Mouse (Mus musculus) embryonic facial prominence, embryonic 12.5 days (tissue): ENCODE measurements around the gene Tgm7. TPM values are rescaled to one million over a fixed set of nuclear protein-coding genes. Genes with fewer than 3 reads are reported as not detected.
"Not testable (repeated sequence)": the region's sequence is repeated elsewhere in the genome, so short reads cannot be mapped to it uniquely, and the experiment has no call there.

Experiments
- ATAC-seq: fragments of 200-750 bp; cut with Nextera tagmentation; 2 replicates; pipeline ENCODE4 v1.8.0; 2017; ENCODE audit not compliant: insufficient number of reproducible peaks, insufficient read depth, low FRiP score, low TSS enrichment
- H3K27ac ChIP-seq: fragments of 300-500 bp; sonication (generic); 2 replicates; pipeline ENCODE4 v1.5.1; 2016; ENCODE audit warnings: mild to moderate bottlenecking
- H3K27me3 ChIP-seq: fragments of 300-500 bp; sonication (generic); 2 replicates; pipeline ENCODE4 v1.6.1; 2016; ENCODE audit warnings: mild to moderate bottlenecking, moderate library complexity
- H3K36me3 ChIP-seq: fragments of 300-500 bp; sonication (generic); 2 replicates; pipeline ENCODE4 v1.6.1; 2016; ENCODE audit warnings: mild to moderate bottlenecking
- H3K4me1 ChIP-seq: fragments of 300-500 bp; sonication (generic); 2 replicates; pipeline ENCODE4 v1.6.1; 2016
- H3K4me2 ChIP-seq: fragments of 300-500 bp; sonication (generic); replicated peaks from 2 replicates; pipeline ENCODE4 v1.6.1; 2016; ENCODE audit warnings: mild to moderate bottlenecking, moderate library complexity
- H3K4me3 ChIP-seq: fragments of 300-500 bp; sonication (generic); 2 replicates; pipeline ENCODE4 v1.5.1; 2016; ENCODE audit warnings: mild to moderate bottlenecking
- H3K9ac ChIP-seq: fragments of 300-500 bp; sonication (generic); 2 replicates; pipeline ENCODE4 v1.6.1; 2016; ENCODE audit warnings: mild to moderate bottlenecking, moderate library complexity
- H3K9me3 ChIP-seq: fragments of 300-500 bp; sonication (generic); 2 replicates; pipeline ENCODE4 v1.6.1; 2016; ENCODE audit warnings: mild to moderate bottlenecking, moderate library complexity
- WGBS: fragments of 180-500 bp; shearing (Covaris S2); methylation state at CpG from one replicate; pipeline ENCODE4 v1.1.7; 2016; 5-methylcytosine and 5-hydroxymethylcytosine counted together
- polyA plus RNA-seq: library from polyadenylated mRNA; unstranded; fragments of >200 nt; fragmentation: Nextera tagmentation; extraction: Ambion mirVana; gene quantifications from 2 replicates; pipeline ENCODE4 v1.2.1, GENCODE M21; 2016

Tgm7 gene
- polyA plus RNA-seq, 1 experiment from 2014 or later = not detected

DNA sequence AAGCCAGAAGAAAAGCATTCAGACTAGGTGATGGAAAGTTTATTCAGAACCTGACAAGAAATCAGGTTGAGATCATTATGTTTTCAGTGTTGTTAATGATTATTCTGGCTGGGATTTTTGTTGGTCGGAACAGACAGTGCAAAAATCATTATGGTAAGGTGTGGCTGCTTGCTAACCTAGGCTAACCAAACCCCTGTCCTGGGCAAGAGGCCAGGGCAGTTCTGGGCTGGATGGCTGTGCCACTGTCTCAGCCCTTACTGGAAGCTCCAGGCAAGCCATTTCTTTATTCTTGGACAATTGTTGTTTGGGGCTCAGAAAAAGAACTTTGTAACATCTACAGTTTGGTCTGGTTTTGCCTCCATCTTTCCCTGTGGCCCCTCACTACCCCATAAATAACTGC is 17.9 kb upstream of the Tgm7 start:
- Histone ChIP-seq H3K4me2 (no peak overlapping the region), H3K9me3 (no peaks in the 10 kb centered on the region), H3K27me3 (no peaks in the 10 kb centered on the region), H3K4me3 (no peak overlapping the region), H3K9ac (no peak overlapping the region), H3K27ac (no peak overlapping the region), H3K36me3 (no peaks in the 10 kb centered on the region), H3K4me1 (no peaks in the 10 kb centered on the region)
- 81% methylated on average over 1 of the region's 1 CpGs for WGBS
- no peak for ATAC-seq

- not testable (repeated sequence) for H3K9ac ChIP-seq, H3K4me3 ChIP-seq, H3K27me3 ChIP-seq, H3K36me3 ChIP-seq, H3K27ac ChIP-seq, H3K4me1 ChIP-seq, ATAC-seq, H3K4me2 ChIP-seq, H3K9me3 ChIP-seq
- WGBS = 87% methylated on average over 5 of the region's 5 CpGs
Observed at GRCm38 (mm10) chr2:121126302-121126701, 16.7 kb upstream of the Tgm7 start.

- no peak for ATAC-seq
Observed at GRCm38 (mm10) chr2:121119260-121119659, 9.7 kb upstream of the Tgm7 start.

DNA sequence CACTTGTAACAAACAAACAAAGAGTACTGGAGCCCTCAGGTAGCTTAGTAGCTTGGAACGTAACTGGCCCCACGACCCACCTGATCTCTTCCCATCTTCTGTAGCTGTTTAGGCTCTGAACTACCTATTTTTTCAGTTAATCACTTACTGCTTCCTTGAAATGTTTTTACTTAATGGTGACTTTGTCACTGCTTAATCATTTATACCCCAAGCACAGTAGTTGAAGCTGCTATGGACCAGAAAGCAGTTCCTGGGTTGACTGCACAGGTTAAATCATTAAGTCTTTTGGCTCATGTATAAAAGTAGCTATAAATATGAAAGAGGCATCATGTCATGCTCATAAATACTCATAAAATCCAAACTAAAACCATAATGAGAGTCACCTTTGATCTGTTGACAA is 5.8 kb upstream of the Tgm7 start:
- 91% methylated on average over 2 of the region's 2 CpGs for WGBS
- H3K9me3 ChIP-seq = no peaks in the 10 kb centered on the region
- H3K36me3 ChIP-seq = no peaks in the 10 kb centered on the region
- no peaks in the 10 kb centered on the region for H3K27me3 ChIP-seq
- ATAC-seq = no peak
- H3K9ac ChIP-seq = no peak overlapping the region
- H3K4me3 ChIP-seq = no peak overlapping the region
- no peak overlapping the region for H3K27ac ChIP-seq
- H3K4me2 ChIP-seq = no peak overlapping the region
- no peaks in the 10 kb centered on the region for H3K4me1 ChIP-seq

More at GRCm38 (mm10) chr2:121119260-121119659, 9.7 kb upstream of the Tgm7 start:
- 93% methylated on average over 3 of the region's 3 CpGs for WGBS
- no peak overlapping the region for H3K9ac ChIP-seq
- no peaks in the 10 kb centered on the region for H3K36me3 ChIP-seq
- H3K4me3 ChIP-seq = no peak overlapping the region
- no peaks in the 10 kb centered on the region for H3K9me3 ChIP-seq
- H3K27ac ChIP-seq = no peak overlapping the region
- H3K27me3 ChIP-seq = no peaks in the 10 kb centered on the region
- H3K4me2 ChIP-seq = no peak overlapping the region
- no peaks in the 10 kb centered on the region for H3K4me1 ChIP-seq

- Histone ChIP-seq H3K9ac (no peak overlapping the region), H3K4me1 (no peaks in the 10 kb centered on the region), H3K4me2 (no peak overlapping the region), H3K27ac (no peak overlapping the region), H3K9me3 (no peaks in the 10 kb centered on the region), H3K27me3 (no peaks in the 10 kb centered on the region), H3K4me3 (no peak overlapping the region), H3K36me3 (no peaks in the 10 kb centered on the region)
- ATAC-seq = no peak
Observed at GRCm38 (mm10) chr2:121105940-121106339, 3.7 kb downstream of the Tgm7 start.

GRCm38 (mm10) chr2:121102051-121102450 is 7.5 kb downstream of the Tgm7 start:
- no peaks in the 10 kb centered on the region for H3K36me3 ChIP-seq
- H3K27ac ChIP-seq = no peak overlapping the region
- H3K4me2 ChIP-seq = no peak overlapping the region
- no peak overlapping the region for H3K4me3 ChIP-seq
- no peaks in the 10 kb centered on the region for H3K4me1 ChIP-seq
- ATAC-seq = no peak
- WGBS = 29% methylated on average over 9 of the region's 9 CpGs
- H3K27me3 ChIP-seq = no peaks in the 10 kb centered on the region
- H3K9ac ChIP-seq = no peak overlapping the region
- H3K9me3 ChIP-seq = no peaks in the 10 kb centered on the region

GRCm38 (mm10) chr2:121089751-121090150 is 19.8 kb downstream of the Tgm7 start:
- ATAC-seq = no peak
- no peaks in the 10 kb centered on the region for H3K4me1 ChIP-seq
- no peaks in the 10 kb centered on the region for H3K9me3 ChIP-seq
- no peak overlapping the region for H3K4me2 ChIP-seq
- 80% methylated on average over 4 of the region's 4 CpGs for WGBS
- no peaks in the 10 kb centered on the region for H3K36me3 ChIP-seq
- no peak overlapping the region for H3K4me3 ChIP-seq
- H3K27ac ChIP-seq = no peak overlapping the region
- no peaks in the 10 kb centered on the region for H3K27me3 ChIP-seq
- no peak overlapping the region for H3K9ac ChIP-seq

DNA sequence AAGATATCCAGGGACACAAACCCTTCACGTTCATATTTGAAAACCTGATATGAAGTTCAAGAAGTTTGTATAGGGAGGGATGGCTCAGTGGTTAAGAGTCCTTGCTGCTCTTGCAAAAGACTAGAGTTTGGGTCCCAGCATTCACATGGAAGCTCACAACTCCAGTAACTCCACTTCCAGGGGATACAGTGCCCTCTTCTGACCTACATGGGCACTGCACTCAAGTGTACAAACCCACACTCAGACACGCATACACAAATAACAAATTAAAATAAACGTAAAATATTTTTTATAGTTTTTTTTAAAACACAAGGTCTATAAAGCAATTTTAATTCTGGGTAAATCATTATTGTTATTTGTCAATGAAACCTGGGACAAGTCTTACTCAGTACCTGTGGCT is 21.1 kb downstream of the Tgm7 start:
- H3K4me3 ChIP-seq = no peak overlapping the region
- no peaks in the 10 kb centered on the region for H3K9me3 ChIP-seq
- no peaks in the 10 kb centered on the region for H3K36me3 ChIP-seq
- no peaks in the 10 kb centered on the region for H3K27me3 ChIP-seq
- H3K4me1 ChIP-seq = no peaks in the 10 kb centered on the region
- 93% methylated on average over 3 of the region's 3 CpGs for WGBS
- no peak overlapping the region for H3K9ac ChIP-seq
- ATAC-seq = no peak
- H3K27ac ChIP-seq = no peak overlapping the region
- no peak overlapping the region for H3K4me2 ChIP-seq

DNA sequence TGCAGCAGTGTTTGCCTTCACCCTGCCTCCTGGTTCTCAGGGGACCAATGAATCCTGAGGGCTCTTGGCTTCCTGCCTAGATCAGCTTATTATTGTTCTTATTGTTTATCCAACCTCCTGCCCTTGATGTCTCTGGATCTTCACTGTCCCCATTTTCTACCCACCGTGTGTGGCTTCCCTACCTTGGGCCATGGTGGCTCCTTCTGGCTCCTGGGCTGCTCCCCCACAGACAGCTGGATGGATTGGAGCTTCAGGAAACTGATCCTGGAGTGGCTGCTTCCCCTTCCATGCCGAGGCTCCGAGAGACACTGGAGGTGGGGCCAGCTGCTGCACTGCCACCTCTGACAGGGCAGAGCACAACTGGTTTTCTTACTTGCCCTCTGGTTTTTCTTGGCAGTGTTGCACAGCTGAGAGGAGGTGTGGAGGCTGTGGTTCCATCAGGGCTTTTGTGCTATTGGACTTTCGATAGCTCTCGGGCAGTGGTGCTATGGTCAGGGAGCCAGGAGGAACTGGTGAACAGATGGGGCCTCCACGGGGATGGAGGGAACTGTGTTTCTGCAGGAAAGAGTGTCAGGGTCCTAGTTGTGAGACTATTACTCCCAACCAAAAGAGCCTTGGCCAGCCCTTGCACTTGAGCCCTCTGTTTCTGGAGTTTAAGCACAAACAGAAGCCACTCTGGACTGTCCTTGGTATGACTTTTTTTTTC is 24.0 kb downstream of the Tgm7 start, which contains the start of gene Tgm5:
Tgm5 (minus strand) TSS at position 362 of the 706 bp plus-strand sequence.
- Histone ChIP-seq H3K9me3 (no peaks in the 10 kb centered on the region), H3K36me3 (no peaks in the 10 kb centered on the region), H3K4me2 (no peak within 1 kb of the TSS), H3K4me3 (no peak within 1 kb of the TSS), H3K9ac (no peak within 1 kb of the TSS), H3K27ac (no peak within 1 kb of the TSS), H3K27me3 (no peaks in the 10 kb centered on the region), H3K4me1 (no peaks in the 10 kb centered on the region)
- 53% methylated on average over 6 of the region's 6 CpGs for WGBS
- no peak for ATAC-seq

- H3K4me1 ChIP-seq = no peaks in the 10 kb centered on the region
- no peak overlapping the region for H3K4me2 ChIP-seq
- no peak overlapping the region for H3K4me3 ChIP-seq
- ATAC-seq = no peak
- 84% methylated on average over 1 of the region's 1 CpGs for WGBS
- no peak overlapping the region for H3K27ac ChIP-seq
- no peak overlapping the region for H3K9ac ChIP-seq
- no peaks in the 10 kb centered on the region for H3K36me3 ChIP-seq
- no peaks in the 10 kb centered on the region for H3K27me3 ChIP-seq
- H3K9me3 ChIP-seq = no peaks in the 10 kb centered on the region
Observed at GRCm38 (mm10) chr2:121082626-121083025, 27.0 kb downstream of the Tgm7 start.

GRCm38 (mm10) chr2:121074747-121075146 is 34.8 kb downstream of the Tgm7 start:
- no peaks in the 10 kb centered on the region for H3K4me1 ChIP-seq
- ATAC-seq = no peak
- H3K4me2 ChIP-seq = no peak overlapping the region
- H3K9ac ChIP-seq = no peak overlapping the region
- no peak overlapping the region for H3K27ac ChIP-seq
- H3K27me3 ChIP-seq = no peaks in the 10 kb centered on the region
- 84% methylated on average over 7 of the region's 7 CpGs for WGBS
- no peaks in the 10 kb centered on the region for H3K9me3 ChIP-seq
- no peak overlapping the region for H3K4me3 ChIP-seq
- H3K36me3 ChIP-seq = no peaks in the 10 kb centered on the region

DNA sequence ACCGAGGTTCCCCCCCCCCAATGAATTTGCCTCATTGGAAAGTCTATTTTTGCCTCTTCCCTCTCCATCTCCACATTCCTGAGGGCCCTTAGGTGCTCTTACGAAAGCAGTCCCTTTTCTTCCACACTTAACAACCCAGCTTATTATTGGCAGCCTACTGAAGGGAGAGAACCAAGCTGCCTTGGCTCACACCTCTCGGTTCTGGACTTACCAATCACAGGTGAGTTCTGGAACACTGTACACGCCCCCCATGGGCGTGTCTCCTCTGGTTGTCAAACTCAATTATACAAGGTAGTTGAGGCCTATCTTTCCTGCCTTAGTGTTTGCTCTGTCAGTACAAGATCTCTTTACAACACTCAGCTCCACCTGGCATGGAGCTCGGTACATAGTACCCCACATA is 37.7 kb downstream of the Tgm7 start:
- H3K4me1 ChIP-seq = no peaks in the 10 kb centered on the region
- H3K27me3 ChIP-seq = no peaks in the 10 kb centered on the region
- H3K27ac ChIP-seq = no peak overlapping the region
- no peak for ATAC-seq
- H3K9ac ChIP-seq = no peak overlapping the region
- H3K4me3 ChIP-seq = no peak overlapping the region
- H3K36me3 ChIP-seq = no peaks in the 10 kb centered on the region
- H3K4me2 ChIP-seq = no peak overlapping the region
- WGBS = 78% methylated on average over 6 of the region's 6 CpGs
- H3K9me3 ChIP-seq = no peaks in the 10 kb centered on the region
